Mouse (Mus musculus): ENCODE measurements at regions not wholly inside any gene's neighbourhood (a gene's known extent, or its start where the extent isn't known, plus 50 kb on each side); places are given as distances from the start of the nearest gene placed in this dataset.

DNA sequence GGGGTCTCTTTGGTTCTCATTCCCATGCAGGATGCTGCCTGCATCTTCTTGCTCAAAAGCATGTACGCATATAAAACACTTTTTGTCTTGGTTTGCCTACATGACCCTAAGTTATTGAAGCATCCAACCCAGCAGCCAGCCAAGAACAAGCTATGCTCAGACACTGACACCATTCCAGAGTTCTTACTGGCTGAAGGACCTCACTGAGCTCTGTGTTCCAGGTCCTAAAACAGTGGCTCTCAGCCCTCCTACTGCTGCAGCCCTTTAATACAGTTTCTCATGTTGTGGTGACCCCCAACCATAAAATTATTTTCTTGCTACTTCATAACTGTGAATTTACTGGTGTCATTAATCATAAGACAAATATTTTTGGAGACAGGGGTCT, 450.4 kb downstream of the Tns1 start:
- no peak for DNase-seq (ENCODE audit: low spot score)
- no peak for ATAC-seq (replicated peaks; ENCODE audit: low FRiP score, low TSS enrichment, low read depth)
- Histone ChIP-seq H3K27me3 (replicated peaks; ENCODE audit: control insufficient read depth, insufficient read depth, low read length) (no peaks in the 10 kb centered on the region), H3K4me2 (ENCODE audit: low read length) (no peak overlapping the region), H3K36me3 (ENCODE audit: control insufficient read depth, insufficient read depth, low read length) (no peaks in the 10 kb centered on the region), H3K27ac (ENCODE audit: low read depth) (no peak overlapping the region), H3K4me3 (ENCODE audit: low read depth, low read length) (no peak overlapping the region), H3K9ac (ENCODE audit: low read length) (no peak overlapping the region), H3K9me3 (ENCODE audit: control insufficient read depth, low read length) (peaks cover 6% of the 10 kb centered on the region; the same call in 1 of the 2 replicates), H3K4me1 (replicated peaks; ENCODE audit: control insufficient read depth, insufficient read depth, low read length) (no peaks in the 10 kb centered on the region)
- 74% methylated on average over 1 of the region's 1 CpGs for WGBS

- no peaks in the 10 kb centered on the region for H3K4me1 ChIP-seq (replicated peaks; ENCODE audit: control insufficient read depth, insufficient read depth, low read length)
- no peak overlapping the region for H3K4me2 ChIP-seq (ENCODE audit: low read length)
- DNase-seq (ENCODE audit: low spot score) (no peak), ATAC-seq (replicated peaks; ENCODE audit: low FRiP score, low TSS enrichment, low read depth) (no peak)
- no peaks in the 10 kb centered on the region for H3K36me3 ChIP-seq (ENCODE audit: control insufficient read depth, insufficient read depth, low read length)
- 63% methylated on average over 4 of the region's 4 CpGs for WGBS
- H3K27ac ChIP-seq (ENCODE audit: low read depth): no peak overlapping the region
- no peak overlapping the region for H3K4me3 ChIP-seq (ENCODE audit: low read depth, low read length)
- H3K9me3 ChIP-seq (ENCODE audit: control insufficient read depth, low read length): peaks cover 6% of the 10 kb centered on the region; the same call in 1 of the 2 replicates
- H3K27me3 ChIP-seq (replicated peaks; ENCODE audit: control insufficient read depth, insufficient read depth, low read length): no peaks in the 10 kb centered on the region
- H3K9ac ChIP-seq (ENCODE audit: low read length): no peak overlapping the region
Observed at GRCm38 (mm10) chr1:73673191-73673850, 450.9 kb downstream of the Tns1 start.

GRCm38 (mm10) chr1:73672239-73672638, 452.0 kb downstream of the Tns1 start:
- Histone ChIP-seq H3K4me1 (replicated peaks; ENCODE audit: control insufficient read depth, insufficient read depth, low read length) (no peaks in the 10 kb centered on the region), H3K4me3 (ENCODE audit: low read depth, low read length) (no peak overlapping the region), H3K9me3 (ENCODE audit: control insufficient read depth, low read length) (peaks cover 6% of the 10 kb centered on the region; the same call in 1 of the 2 replicates), H3K27me3 (replicated peaks; ENCODE audit: control insufficient read depth, insufficient read depth, low read length) (no peaks in the 10 kb centered on the region), H3K27ac (ENCODE audit: low read depth) (no peak overlapping the region), H3K9ac (ENCODE audit: low read length) (no peak overlapping the region), H3K36me3 (ENCODE audit: control insufficient read depth, insufficient read depth, low read length) (no peaks in the 10 kb centered on the region), H3K4me2 (ENCODE audit: low read length) (no peak overlapping the region)
- WGBS: 85% methylated on average over 4 of the region's 4 CpGs
- DNase-seq (ENCODE audit: low spot score) (no peak), ATAC-seq (replicated peaks; ENCODE audit: low FRiP score, low TSS enrichment, low read depth) (no peak)

DNA sequence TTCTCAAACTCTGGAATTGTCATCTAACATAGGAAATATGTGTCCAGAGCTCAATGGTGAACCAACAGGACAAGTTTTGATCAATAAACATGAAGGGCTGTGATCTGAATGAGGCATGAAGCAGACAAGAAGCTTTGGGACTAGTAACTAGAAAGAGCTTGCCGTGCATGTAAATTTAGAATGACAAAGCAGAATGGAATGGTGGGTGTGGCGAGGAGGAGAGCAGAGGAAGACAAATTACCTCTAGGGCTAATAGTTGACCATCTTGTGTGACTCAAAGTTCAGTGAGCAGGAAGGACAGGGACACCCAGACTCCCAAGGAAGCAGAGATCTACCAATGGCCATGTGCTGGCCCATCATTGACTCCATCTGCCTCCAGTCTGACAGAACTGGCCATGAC, 455.6 kb downstream of the Tns1 start:
- H3K9me3 ChIP-seq (ENCODE audit: control insufficient read depth, low read length): no peaks in the 10 kb centered on the region
- DNase-seq (ENCODE audit: low spot score): no peak
- 85% methylated on average over 2 of the region's 2 CpGs for WGBS
- H3K36me3 ChIP-seq (ENCODE audit: control insufficient read depth, insufficient read depth, low read length): no peaks in the 10 kb centered on the region
- no peak overlapping the region for H3K9ac ChIP-seq (ENCODE audit: low read length)
- H3K4me3 ChIP-seq (ENCODE audit: low read depth, low read length): no peak overlapping the region
- no peaks in the 10 kb centered on the region for H3K4me1 ChIP-seq (replicated peaks; ENCODE audit: control insufficient read depth, insufficient read depth, low read length)
- H3K4me2 ChIP-seq (ENCODE audit: low read length): no peak overlapping the region
- no peaks in the 10 kb centered on the region for H3K27me3 ChIP-seq (replicated peaks; ENCODE audit: control insufficient read depth, insufficient read depth, low read length)
- ATAC-seq (replicated peaks; ENCODE audit: low FRiP score, low TSS enrichment, low read depth): no peak
- no peak overlapping the region for H3K27ac ChIP-seq (ENCODE audit: low read depth)

GRCm38 (mm10) chr1:73663546-73663945, 460.7 kb downstream of the Tns1 start:
- Histone ChIP-seq H3K9ac (ENCODE audit: low read length) (no peak overlapping the region), H3K4me2 (ENCODE audit: low read length) (no peak overlapping the region), H3K27me3 (replicated peaks; ENCODE audit: control insufficient read depth, insufficient read depth, low read length) (no peaks in the 10 kb centered on the region), H3K36me3 (ENCODE audit: control insufficient read depth, insufficient read depth, low read length) (no peaks in the 10 kb centered on the region), H3K9me3 (ENCODE audit: control insufficient read depth, low read length) (no peaks in the 10 kb centered on the region), H3K27ac (ENCODE audit: low read depth) (no peak overlapping the region), H3K4me1 (replicated peaks; ENCODE audit: control insufficient read depth, insufficient read depth, low read length) (no peaks in the 10 kb centered on the region), H3K4me3 (ENCODE audit: low read depth, low read length) (no peak overlapping the region)
- DNase-seq (ENCODE audit: low spot score) (no peak), ATAC-seq (replicated peaks; ENCODE audit: low FRiP score, low TSS enrichment, low read depth) (no peak)
- 26% methylated on average over 1 of the region's 1 CpGs for WGBS

DNA sequence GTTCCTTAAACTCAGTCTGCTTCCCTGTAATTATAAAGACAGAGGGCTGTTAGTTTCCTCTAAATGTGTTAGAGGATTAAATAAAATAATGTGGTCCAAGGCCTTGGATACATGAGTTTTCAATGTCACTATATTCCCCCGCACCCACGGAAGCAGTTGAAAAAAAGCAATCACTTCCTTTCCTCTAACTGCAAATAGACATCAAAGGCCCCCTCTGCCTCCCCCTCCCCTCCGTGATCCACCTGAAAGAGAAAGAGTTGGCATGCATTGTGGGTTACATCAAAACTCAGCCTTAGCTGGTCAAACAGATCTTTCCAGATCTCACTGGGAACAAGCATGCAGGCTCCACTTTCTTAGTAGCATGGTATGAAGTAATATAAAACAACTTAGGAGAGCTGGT, 479.2 kb downstream of the Tns1 start:
- no peaks in the 10 kb centered on the region for H3K9me3 ChIP-seq (ENCODE audit: control insufficient read depth, low read length)
- no peaks in the 10 kb centered on the region for H3K36me3 ChIP-seq (ENCODE audit: control insufficient read depth, insufficient read depth, low read length)
- WGBS: 68% methylated on average over 3 of the region's 3 CpGs
- no peak overlapping the region for H3K4me3 ChIP-seq (ENCODE audit: low read depth, low read length)
- no peak overlapping the region for H3K4me2 ChIP-seq (ENCODE audit: low read length)
- H3K4me1 ChIP-seq (replicated peaks; ENCODE audit: control insufficient read depth, insufficient read depth, low read length): peaks cover 28% of the 10 kb centered on the region; the same call in 1 of the 2 replicates
- H3K9ac ChIP-seq (ENCODE audit: low read length): no peak overlapping the region
- H3K27me3 ChIP-seq (replicated peaks; ENCODE audit: control insufficient read depth, insufficient read depth, low read length): no peaks in the 10 kb centered on the region
- ATAC-seq (replicated peaks; ENCODE audit: low FRiP score, low TSS enrichment, low read depth) (no peak), DNase-seq (ENCODE audit: low spot score) (no peak)
- H3K27ac ChIP-seq (ENCODE audit: low read depth): peak overlapping the region; percentile 43; the same call in 1 of the 2 replicates

- WGBS: 44% methylated on average over 5 of the region's 5 CpGs
- no peaks in the 10 kb centered on the region for H3K27me3 ChIP-seq (replicated peaks; ENCODE audit: control insufficient read depth, insufficient read depth, low read length)
- H3K27ac ChIP-seq (ENCODE audit: low read depth): peak overlapping the region; percentile 43; the same call in 1 of the 2 replicates
- H3K9me3 ChIP-seq (ENCODE audit: control insufficient read depth, low read length): no peaks in the 10 kb centered on the region
- H3K4me1 ChIP-seq (replicated peaks; ENCODE audit: control insufficient read depth, insufficient read depth, low read length): peaks cover 28% of the 10 kb centered on the region; the same call in 1 of the 2 replicates
- no peak overlapping the region for H3K4me2 ChIP-seq (ENCODE audit: low read length)
- no peak for ATAC-seq (replicated peaks; ENCODE audit: low FRiP score, low TSS enrichment, low read depth)
- H3K9ac ChIP-seq (ENCODE audit: low read length): no peak overlapping the region
- H3K36me3 ChIP-seq (ENCODE audit: control insufficient read depth, insufficient read depth, low read length): no peaks in the 10 kb centered on the region
- no peak overlapping the region for H3K4me3 ChIP-seq (ENCODE audit: low read depth, low read length)
- no peak for DNase-seq (ENCODE audit: low spot score)
Observed at GRCm38 (mm10) chr1:73644394-73644793, 479.9 kb downstream of the Tns1 start.

- DNase-seq (ENCODE audit: low spot score) (no peak), ATAC-seq (replicated peaks; ENCODE audit: low FRiP score, low TSS enrichment, low read depth) (no peak)
- Histone ChIP-seq H3K4me1 (replicated peaks; ENCODE audit: control insufficient read depth, insufficient read depth, low read length) (peaks cover 28% of the 10 kb centered on the region; the same call in 1 of the 2 replicates), H3K9me3 (ENCODE audit: control insufficient read depth, low read length) (no peaks in the 10 kb centered on the region), H3K27me3 (replicated peaks; ENCODE audit: control insufficient read depth, insufficient read depth, low read length) (no peaks in the 10 kb centered on the region), H3K27ac (ENCODE audit: low read depth) (no peak overlapping the region), H3K36me3 (ENCODE audit: control insufficient read depth, insufficient read depth, low read length) (no peaks in the 10 kb centered on the region), H3K9ac (ENCODE audit: low read length) (no peak overlapping the region), H3K4me2 (ENCODE audit: low read length) (no peak overlapping the region), H3K4me3 (ENCODE audit: low read depth, low read length) (no peak overlapping the region)
- WGBS: 65% methylated on average over 5 of the region's 5 CpGs
Observed at GRCm38 (mm10) chr1:73643431-73643830, 480.8 kb downstream of the Tns1 start.

GRCm38 (mm10) chr1:73642691-73643109, 481.5 kb downstream of the Tns1 start:
- Histone ChIP-seq H3K4me3 (ENCODE audit: low read depth, low read length) (no peak overlapping the region), H3K4me1 (replicated peaks; ENCODE audit: control insufficient read depth, insufficient read depth, low read length) (peaks cover 28% of the 10 kb centered on the region; the same call in 1 of the 2 replicates), H3K27me3 (replicated peaks; ENCODE audit: control insufficient read depth, insufficient read depth, low read length) (no peaks in the 10 kb centered on the region), H3K9ac (ENCODE audit: low read length) (no peak overlapping the region), H3K4me2 (ENCODE audit: low read length) (no peak overlapping the region), H3K36me3 (ENCODE audit: control insufficient read depth, insufficient read depth, low read length) (no peaks in the 10 kb centered on the region), H3K9me3 (ENCODE audit: control insufficient read depth, low read length) (no peaks in the 10 kb centered on the region), H3K27ac (ENCODE audit: low read depth) (no peak overlapping the region)
- no peak for DNase-seq (ENCODE audit: low spot score)
- no peak for ATAC-seq (replicated peaks; ENCODE audit: low FRiP score, low TSS enrichment, low read depth)
- WGBS: 60% methylated on average over 7 of the region's 7 CpGs

Data from intestine, embryonic 14.5 days (tissue).